Mouse (Mus musculus): ENCODE results near the gene Dpp7.
A peak's percentile ranks its signal among the peaks of the same experiment; 100 is the strongest.

Gene Dpp7

GRCm38 (mm10) chr2:25356208-25357079 lies at the start of gene Dpp7:
Gene Dpp7 (minus strand): TSS chr2:25356359.
- peak; percentile 84 for DNase-seq (ENCODE audit: extremely low spot score)

GRCm38 (mm10) chr2:25403994-25404393 lies 47.8 kb upstream of the Dpp7 start:
- no peak for DNase-seq (ENCODE audit: extremely low spot score)

- peak; percentile 56 for DNase-seq (ENCODE audit: extremely low spot score)
Observed at GRCm38 (mm10) chr2:25402972-25403601, 46.9 kb upstream of the Dpp7 start.

- peak; percentile 81 for DNase-seq (ENCODE audit: extremely low spot score)
Observed at GRCm38 (mm10) chr2:25402377-25402971, 46.3 kb upstream of the Dpp7 start.

- DNase-seq (ENCODE audit: extremely low spot score) = peak; percentile 35
Observed at GRCm38 (mm10) chr2:25400764-25401163, 44.6 kb upstream of the Dpp7 start.

GRCm38 (mm10) chr2:25400291-25400690 lies 44.1 kb upstream of the Dpp7 start:
- no peak for DNase-seq (ENCODE audit: extremely low spot score)

- DNase-seq (ENCODE audit: extremely low spot score) = no peak
Observed at GRCm38 (mm10) chr2:25399051-25399450, 42.9 kb upstream of the Dpp7 start, which contains the start of gene Npdc1. Gene Npdc1 (plus strand): TSS chr2:25399351.

- DNase-seq (ENCODE audit: extremely low spot score) = no peak
Observed at GRCm38 (mm10) chr2:25398065-25398464, 41.9 kb upstream of the Dpp7 start.

- no peak for DNase-seq (ENCODE audit: extremely low spot score)
Observed at GRCm38 (mm10) chr2:25397010-25397409, 40.9 kb upstream of the Dpp7 start.

GRCm38 (mm10) chr2:25396597-25396983 lies 40.4 kb upstream of the Dpp7 start:
- no peak for DNase-seq (ENCODE audit: extremely low spot score)

- DNase-seq (ENCODE audit: extremely low spot score) = no peak
Observed at GRCm38 (mm10) chr2:25395721-25396596, 39.8 kb upstream of the Dpp7 start, which contains the start of gene Entpd2. Gene Entpd2 (plus strand): TSS chr2:25395874.

GRCm38 (mm10) chr2:25394281-25395221 lies 38.4 kb upstream of the Dpp7 start:
- DNase-seq (ENCODE audit: extremely low spot score) = no peak

GRCm38 (mm10) chr2:25391266-25391665 lies 35.1 kb upstream of the Dpp7 start:
- no peak for DNase-seq (ENCODE audit: extremely low spot score)

GRCm38 (mm10) chr2:25384492-25384891 lies 28.3 kb upstream of the Dpp7 start:
- no peak for DNase-seq (ENCODE audit: extremely low spot score)

GRCm38 (mm10) chr2:25376589-25376988 lies 20.4 kb upstream of the Dpp7 start:
- no peak for DNase-seq (ENCODE audit: extremely low spot score)

GRCm38 (mm10) chr2:25373431-25373830 lies 17.3 kb upstream of the Dpp7 start:
- no peak for DNase-seq (ENCODE audit: extremely low spot score)

GRCm38 (mm10) chr2:25372644-25373391 lies 16.7 kb upstream of the Dpp7 start:
- DNase-seq (ENCODE audit: extremely low spot score) = no peak

GRCm38 (mm10) chr2:25371764-25372643 lies 15.8 kb upstream of the Dpp7 start, which contains the start of gene Sapcd2:
Gene Sapcd2 (plus strand): TSS chr2:25372321.
- DNase-seq (ENCODE audit: extremely low spot score) = peak; percentile 90

- DNase-seq (ENCODE audit: extremely low spot score) = no peak
Observed at GRCm38 (mm10) chr2:25369996-25370395, 13.8 kb upstream of the Dpp7 start.

Measured in embryo, embryonic 9.5 days (tissue).